Mouse (Mus musculus) stomach, postnatal 0 days (tissue): ENCODE results near the gene Gm13089. TPM values are rescaled to one million over a fixed set of nuclear protein-coding genes. Genes with fewer than 3 reads are reported as not detected.
"Not testable (repeated sequence)": the region's sequence is repeated elsewhere in the genome, so short reads cannot be mapped to it uniquely, and the experiment has no call there.

Source experiments
- ATAC-seq: fragments of 200-750 bp; cut with Nextera tagmentation; 2 replicates; pipeline ENCODE4 v1.8.0; 2017; ENCODE audit not compliant: low FRiP score, low TSS enrichment
- DNase-seq: peaks from one replicate; pipeline ENCODE4 v3.0.0-alpha.2; 2016; ENCODE audit warnings: low spot score
- H3K27ac ChIP-seq: fragments of 300-500 bp; sonication (generic); replicated peaks from 2 replicates; pipeline ENCODE4 v1.5.1; 2014; ENCODE audit warnings: mild to moderate bottlenecking, control low read depth
- H3K27me3 ChIP-seq: fragments of 300-500 bp; sonication (generic); 2 replicates; pipeline ENCODE4 v1.6.1; 2014; ENCODE audit warnings: low read length; ENCODE audit not compliant: control insufficient read depth, insufficient read depth
- H3K36me3 ChIP-seq: fragments of 300-500 bp; sonication (generic); 2 replicates; pipeline ENCODE4 v1.6.1; 2014; ENCODE audit warnings: low read length, mixed read lengths; ENCODE audit not compliant: control insufficient read depth, insufficient read depth
- H3K4me1 ChIP-seq: fragments of 300-500 bp; sonication (generic); replicated peaks from 2 replicates; pipeline ENCODE4 v1.6.1; 2014; ENCODE audit warnings: antibody characterized with exemption; ENCODE audit not compliant: control insufficient read depth, insufficient read depth
- H3K4me2 ChIP-seq: fragments of 300-500 bp; sonication (generic); replicated peaks from 2 replicates; pipeline ENCODE4 v1.6.1; 2014; ENCODE audit warnings: low read depth, mild to moderate bottlenecking, control low read depth, moderate library complexity
- H3K4me3 ChIP-seq: fragments of 300-500 bp; sonication (generic); 2 replicates; pipeline ENCODE4 v1.5.1; 2014; ENCODE audit warnings: low read depth, low read length, control low read depth
- H3K9ac ChIP-seq: fragments of 300-500 bp; sonication (generic); 2 replicates; pipeline ENCODE4 v1.6.1; 2014; ENCODE audit warnings: mild to moderate bottlenecking, low read length, control low read depth, mixed read lengths
- H3K9me3 ChIP-seq: fragments of 300-500 bp; sonication (generic); 2 replicates; pipeline ENCODE4 v1.6.1; 2016; ENCODE audit warnings: low read length; ENCODE audit not compliant: control insufficient read depth
- CTCF ChIP-seq: IDR thresholded peaks from 2 replicates; pipeline ENCODE4 v1.5.1; 2016; ENCODE audit warnings: antibody characterized with exemption, low read depth, mild to moderate bottlenecking, moderate library complexity
- EP300 ChIP-seq: optimal IDR thresholded peaks from 2 replicates; pipeline ENCODE3; 2016; ENCODE audit warnings: antibody characterized with exemption
- WGBS: fragments of 180-500 bp; shearing (Covaris S2); extraction: QIAGEN DNeasy Blood & Tissue Kit; methylation state at CpG from one replicate; pipeline ENCODE4 v1.1.7; 2014; 5-methylcytosine and 5-hydroxymethylcytosine counted together
- polyA plus RNA-seq: library from polyadenylated mRNA; unstranded; fragments of >200 nt; fragmentation: Nextera tagmentation; extraction: Ambion mirVana; gene quantifications from 2 replicates; pipeline ENCODE4 v1.2.1, GENCODE M21; 2015

The Gm13089 gene
- not detected in 2 replicates for polyA plus RNA-seq

DNA sequence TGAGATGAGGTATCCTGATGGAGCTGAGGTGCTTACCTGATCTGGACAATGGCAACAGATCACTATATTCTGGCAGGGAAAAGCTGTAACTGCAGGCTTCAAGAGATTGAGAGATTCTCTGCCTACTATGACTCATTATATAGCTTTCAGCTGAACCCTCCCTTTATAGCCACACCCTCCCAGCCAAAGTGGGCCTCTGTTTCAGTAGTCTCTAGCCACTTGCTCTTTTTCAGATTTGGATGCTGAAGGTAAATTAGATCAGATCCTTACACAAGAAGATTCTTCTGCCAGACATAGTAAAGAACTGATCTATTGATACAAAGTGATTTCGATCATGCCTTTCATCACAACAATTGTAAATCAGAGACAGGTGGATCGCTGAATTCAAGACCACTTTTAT is at the start of gene Gm13089:
Gm13089 (minus strand) TSS at position 101 of the 400 bp plus-strand sequence.
- WGBS, result 75% methylated on average over 2 of the region's 2 CpGs

DNA sequence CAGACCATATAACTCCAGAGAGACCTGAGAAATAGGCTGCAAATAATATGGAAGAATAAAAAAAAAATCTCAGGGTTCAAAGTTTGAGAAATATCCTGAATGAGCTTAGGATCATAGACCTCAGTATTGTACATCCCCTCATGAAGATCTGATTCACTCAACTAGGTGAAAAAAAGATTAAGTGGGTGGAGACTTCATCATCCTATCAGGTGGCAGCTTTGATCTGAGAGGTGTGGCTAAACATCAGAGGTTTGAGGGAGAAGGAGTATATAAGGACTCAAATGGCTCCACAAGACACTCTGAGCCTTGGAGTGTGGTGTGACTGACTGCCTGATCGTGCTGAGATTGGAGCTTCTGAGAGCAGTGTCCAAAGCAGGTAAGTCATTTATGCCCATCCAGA is 16.6 kb upstream of the Gm13089 start, which contains the start of gene Gm13078:
Gm13078 (plus strand) TSS at position 301 of the 400 bp plus-strand sequence.
- TF ChIP-seq EP300 (no peak), CTCF (no peak)
- DNase-seq (no peak), ATAC-seq (no peak)
- Histone ChIP-seq H3K4me1 (no peaks in the 10 kb centered on the region), H3K36me3 (no peaks in the 10 kb centered on the region), H3K27ac (no peak within 1 kb of the TSS), H3K4me3 (no peak within 1 kb of the TSS), H3K9ac (no peak within 1 kb of the TSS), H3K9me3 (no peaks in the 10 kb centered on the region), H3K27me3 (no peaks in the 10 kb centered on the region), H3K4me2 (no peak within 1 kb of the TSS)
- 80% methylated on average over 1 of the region's 1 CpGs for WGBS

More for the DNA sequence above, at the start of gene Gm13089:
- Histone ChIP-seq H3K9me3 (0 out of 2 replicates have a peak, but pooled peaks cover 2% of the 10 kb centered on the region), H3K4me3 (no peak within 1 kb of the TSS), H3K9ac (no peak within 1 kb of the TSS), H3K27ac (no peak within 1 kb of the TSS), H3K4me1 (no peaks in the 10 kb centered on the region), H3K4me2 (no peak within 1 kb of the TSS), H3K27me3 (no peaks in the 10 kb centered on the region), H3K36me3 (no peaks in the 10 kb centered on the region)
- no peak for DNase-seq
- no peak for ATAC-seq
- TF ChIP-seq EP300 (no peak), CTCF (no peak)

DNA sequence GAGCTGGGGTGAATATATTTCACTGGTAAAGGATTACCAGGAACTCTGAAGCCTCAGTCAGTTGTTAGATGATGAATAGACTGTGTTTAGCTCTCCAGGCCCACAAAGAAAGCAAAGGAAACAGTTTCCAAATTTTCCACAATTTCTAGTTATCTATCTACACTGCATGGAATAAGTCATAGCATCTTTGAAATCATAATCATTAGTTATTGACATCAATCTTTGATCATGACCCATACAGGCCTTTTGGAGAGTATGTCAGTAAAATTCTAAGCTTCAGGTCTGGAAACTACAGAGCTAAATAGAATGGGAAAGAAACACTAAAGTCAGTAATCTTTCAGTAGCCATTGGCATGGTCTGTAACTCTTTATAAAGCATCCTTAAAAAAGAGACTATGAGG is 45.4 kb downstream of the Gm13089 start, which contains the start of gene Gm13088:
Gm13088 (minus strand) TSS at position 101 of the 400 bp plus-strand sequence.
- H3K4me3 ChIP-seq, H3K9me3 ChIP-seq, DNase-seq, H3K36me3 ChIP-seq, H3K4me2 ChIP-seq, H3K4me1 ChIP-seq, H3K27me3 ChIP-seq, H3K27ac ChIP-seq, H3K9ac ChIP-seq, ATAC-seq: not testable (repeated sequence)

Other genes with a start within 250 kb of the Gm13089 start
- gene Gm13043, start 191.4 kb downstream of the Gm13089 start, polyA plus RNA-seq, result not detected in 2 replicates
- not detected in 2 replicates for gene Gm13040, start 166.8 kb downstream of the Gm13089 start, polyA plus RNA-seq
- not detected in 2 replicates for gene BC080695, start 151.0 kb downstream of the Gm13089 start, polyA plus RNA-seq
- not detected in 2 replicates for gene Gm13057, start 151.0 kb downstream of the Gm13089 start, polyA plus RNA-seq
- not detected in 2 replicates for gene Gm13083, start 87.7 kb downstream of the Gm13089 start, polyA plus RNA-seq
- gene Gm13088, start 45.5 kb downstream of the Gm13089 start, polyA plus RNA-seq, result not detected in 2 replicates
- not detected in 2 replicates for gene Gm13078, start 16.7 kb upstream of the Gm13089 start, polyA plus RNA-seq
- gene Gm13023, start 86.6 kb upstream of the Gm13089 start, polyA plus RNA-seq, result not detected in 2 replicates
- not detected in 2 replicates for gene Gm13084, start 113.4 kb upstream of the Gm13089 start, polyA plus RNA-seq
- gene Gm13103, start 143.8 kb upstream of the Gm13089 start, polyA plus RNA-seq, result not detected in 2 replicates
- not detected in 2 replicates for gene Pramef6, start 197.7 kb upstream of the Gm13089 start, polyA plus RNA-seq
- gene Pramef25, start 248.3 kb upstream of the Gm13089 start, polyA plus RNA-seq, result not detected in 2 replicates